Mouse (Mus musculus) CD8-positive naive resting alpha-beta T cell, adult 2 months (primary cell): Measurements from ENCODE around the gene Pigc.

Experiments
- DNase-seq, 2 experiments: peaks; one replicate each; pipeline ENCODE4 v3.0.0; 2022; ENCODE audit warnings: low read depth in 2 of 2, low spot score in 2 of 2

Pigc gene

GRCm38 (mm10) chr1:161976255-161977182 lies 7.5 kb downstream of the Pigc start:
- peak; percentile 66 to 80 for DNase-seq

- no peak for DNase-seq
Observed at GRCm38 (mm10) chr1:161977331-161977730, 8.3 kb downstream of the Pigc start.

GRCm38 (mm10) chr1:161978173-161978700 lies 9.3 kb downstream of the Pigc start:
- no peak for DNase-seq

- DNase-seq = no peak
Observed at GRCm38 (mm10) chr1:161979536-161979935, 10.6 kb downstream of the Pigc start, which contains the start of gene 4930558K02Rik. Gene 4930558K02Rik, minus strand, starts transcription at chr1:161979636.

- DNase-seq = no peak
Observed at GRCm38 (mm10) chr1:161980046-161980445, 11.1 kb downstream of the Pigc start.

GRCm38 (mm10) chr1:161980626-161981298 lies 11.8 kb downstream of the Pigc start:
- DNase-seq = no peak

- no peak for DNase-seq
Observed at GRCm38 (mm10) chr1:161983451-161983850, 14.5 kb downstream of the Pigc start.

- DNase-seq = no peak
Observed at GRCm38 (mm10) chr1:161983979-161984566, 15.1 kb downstream of the Pigc start.

- no peak for DNase-seq
Observed at GRCm38 (mm10) chr1:161990684-161991578, 21.9 kb downstream of the Pigc start.

- no peak for DNase-seq
Observed at GRCm38 (mm10) chr1:161991846-161992245, 22.9 kb downstream of the Pigc start.

GRCm38 (mm10) chr1:161992389-161992788 lies 23.4 kb downstream of the Pigc start:
- no peak for DNase-seq

GRCm38 (mm10) chr1:161998781-161999180 lies 29.8 kb downstream of the Pigc start:
- no peak for DNase-seq

- DNase-seq = peak in 1 of 2 experiments; percentile 3
Observed at GRCm38 (mm10) chr1:161999338-161999737, 30.4 kb downstream of the Pigc start.

GRCm38 (mm10) chr1:161999882-162000371 lies 30.9 kb downstream of the Pigc start:
- DNase-seq = peak; percentile 52 to 63

GRCm38 (mm10) chr1:162001328-162001727 lies 32.3 kb downstream of the Pigc start:
- no peak for DNase-seq

- no peak for DNase-seq
Observed at GRCm38 (mm10) chr1:162003729-162004517, 34.9 kb downstream of the Pigc start.

- DNase-seq = no peak
Observed at GRCm38 (mm10) chr1:162004518-162004780, 35.5 kb downstream of the Pigc start.

- no peak for DNase-seq
Observed at GRCm38 (mm10) chr1:162004821-162005770, 36.1 kb downstream of the Pigc start.

GRCm38 (mm10) chr1:162006109-162006508 lies 37.1 kb downstream of the Pigc start:
- DNase-seq = no peak
